Mouse (Mus musculus): ENCODE measurements at regions not wholly inside any gene's neighbourhood (a gene's known extent, or its start where the extent isn't known, plus 50 kb on each side); places are given as distances from the start of the nearest gene placed in this dataset.

DNA sequence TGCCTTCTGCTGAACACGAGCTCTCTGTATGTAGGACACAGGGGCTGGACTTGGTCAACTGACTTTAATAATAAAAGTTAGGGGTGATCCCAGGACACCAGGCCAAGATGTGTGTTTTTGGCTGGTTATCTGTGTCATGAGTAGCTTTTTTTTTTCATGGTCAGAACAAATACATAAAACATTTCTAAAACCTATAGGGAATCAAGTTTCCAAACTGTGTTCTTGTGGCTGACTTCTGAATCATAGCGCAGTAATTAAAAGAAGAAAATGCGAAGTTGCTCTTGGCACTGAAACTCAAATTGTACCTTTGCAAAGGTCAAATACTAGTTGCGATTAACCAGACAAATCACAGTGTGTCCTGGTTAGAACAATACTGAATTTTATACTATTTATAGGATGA is 189.5 kb upstream of the Maf start:
- TF ChIP-seq CTCF (IDR thresholded peaks at IDR 0.05; ENCODE audit: control insufficient read depth, insufficient read depth, insufficient replicate concordance, low read depth, low read length) (no peak), POLR2A (IDR thresholded peaks at IDR 0.05; ENCODE audit: control insufficient read depth, low read depth, low read length) (no peak)
